Mouse (Mus musculus): ENCODE measurements at regions not wholly inside any gene's neighbourhood (a gene's known extent, or its start where the extent isn't known, plus 50 kb on each side); places are given as distances from the start of the nearest gene placed in this dataset.

DNA sequence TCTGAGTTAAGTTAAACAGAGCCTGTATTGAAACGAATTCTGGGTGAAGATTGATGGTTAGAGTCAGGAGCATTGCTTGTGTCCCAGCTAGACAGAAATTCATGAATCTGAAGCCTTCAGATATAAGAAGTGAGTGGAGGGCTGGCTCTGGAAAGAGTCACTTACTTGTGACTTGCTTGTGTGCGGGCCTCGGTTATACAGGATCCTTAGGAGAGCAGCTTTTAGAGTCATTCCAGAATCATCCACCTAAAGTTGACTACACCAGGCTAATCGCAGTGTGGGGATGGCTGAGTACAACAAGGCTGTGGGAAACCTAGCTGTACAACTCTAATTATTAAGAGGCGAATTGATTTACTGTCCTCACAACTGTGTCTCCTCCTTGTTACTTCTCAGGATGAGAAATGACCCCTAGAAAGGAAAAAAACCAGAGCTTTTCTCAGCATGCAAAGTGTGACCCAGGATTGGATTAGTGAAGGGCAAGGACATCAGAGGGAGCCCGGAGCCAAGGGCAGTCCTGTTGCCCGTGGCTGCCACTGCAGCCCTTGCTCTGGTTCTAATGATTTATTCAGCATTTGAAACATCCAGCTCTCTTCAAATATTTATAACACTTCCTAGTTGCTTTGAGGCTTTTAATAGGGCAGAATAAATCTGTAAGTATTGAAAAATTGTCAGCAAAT lies 179.0 kb upstream of the Tgfbr2 start:
- WGBS, result 86% methylated on average over 7 of the region's 7 CpGs
- no peaks in the 10 kb centered on the region for H3K27me3 ChIP-seq (ENCODE audit: control insufficient read depth, insufficient read depth, low read length)
- no peak overlapping the region for H3K27ac ChIP-seq (ENCODE audit: insufficient read depth, low read length)
- TF ChIP-seq CTCF (IDR thresholded peaks at IDR 0.05; ENCODE audit: borderline replicate concordance, insufficient read depth, low read depth, low read length), result no peak
- no peak for TF ChIP-seq POLR2A (IDR thresholded peaks at IDR 0.05; ENCODE audit: borderline replicate concordance, insufficient read depth, low read length)
- no peak for DNase-seq
- H3K4me1 ChIP-seq (ENCODE audit: control insufficient read depth, insufficient read depth, low read length), result no peaks in the 10 kb centered on the region
- H3K4me3 ChIP-seq (replicated peaks; ENCODE audit: insufficient read depth, low read depth, low read length), result no peak overlapping the region

DNA sequence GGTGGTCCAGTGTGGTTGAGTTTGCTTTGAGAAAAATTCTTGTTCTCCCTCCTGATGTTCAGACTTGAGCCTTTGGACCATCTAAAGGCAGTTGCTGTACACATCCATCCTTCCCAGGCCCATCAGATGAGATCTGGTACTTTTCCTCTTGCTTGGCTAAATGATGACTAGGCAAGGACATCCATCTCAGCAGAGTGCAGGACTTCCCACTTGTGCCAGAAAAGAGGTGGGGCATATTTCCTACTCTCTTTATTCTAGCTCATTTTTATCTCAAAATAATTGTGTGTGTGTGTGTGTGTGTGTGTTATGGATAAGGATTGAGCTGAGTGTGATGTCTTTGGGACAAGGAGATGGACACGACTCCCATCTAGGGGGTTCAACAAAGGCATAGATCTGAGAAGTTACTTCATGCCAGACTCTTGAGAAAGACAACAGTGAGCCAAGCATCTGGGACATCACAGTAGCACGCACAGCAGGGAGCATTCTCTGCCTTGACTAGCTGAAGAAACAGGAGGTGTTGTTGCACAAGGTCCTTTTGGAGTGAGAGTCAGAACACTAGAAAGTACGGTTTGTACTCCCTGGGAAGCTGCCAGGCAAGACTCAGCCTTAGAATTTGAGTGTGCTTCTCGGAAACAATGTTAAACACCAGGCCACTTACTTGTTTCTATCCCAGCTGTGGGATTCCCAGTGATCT lies 177.8 kb upstream of the Tgfbr2 start:
- no peak for DNase-seq
- no peak for TF ChIP-seq CTCF (IDR thresholded peaks at IDR 0.05; ENCODE audit: borderline replicate concordance, insufficient read depth, low read depth, low read length)
- TF ChIP-seq POLR2A (IDR thresholded peaks at IDR 0.05; ENCODE audit: borderline replicate concordance, insufficient read depth, low read length), result no peak
- Histone ChIP-seq H3K27me3 (ENCODE audit: control insufficient read depth, insufficient read depth, low read length) (no peaks in the 10 kb centered on the region), H3K4me1 (ENCODE audit: control insufficient read depth, insufficient read depth, low read length) (no peaks in the 10 kb centered on the region), H3K27ac (ENCODE audit: insufficient read depth, low read length) (no peak overlapping the region), H3K4me3 (replicated peaks; ENCODE audit: insufficient read depth, low read depth, low read length) (no peak overlapping the region)
- WGBS, result 67% methylated on average over 4 of the region's 4 CpGs

DNA sequence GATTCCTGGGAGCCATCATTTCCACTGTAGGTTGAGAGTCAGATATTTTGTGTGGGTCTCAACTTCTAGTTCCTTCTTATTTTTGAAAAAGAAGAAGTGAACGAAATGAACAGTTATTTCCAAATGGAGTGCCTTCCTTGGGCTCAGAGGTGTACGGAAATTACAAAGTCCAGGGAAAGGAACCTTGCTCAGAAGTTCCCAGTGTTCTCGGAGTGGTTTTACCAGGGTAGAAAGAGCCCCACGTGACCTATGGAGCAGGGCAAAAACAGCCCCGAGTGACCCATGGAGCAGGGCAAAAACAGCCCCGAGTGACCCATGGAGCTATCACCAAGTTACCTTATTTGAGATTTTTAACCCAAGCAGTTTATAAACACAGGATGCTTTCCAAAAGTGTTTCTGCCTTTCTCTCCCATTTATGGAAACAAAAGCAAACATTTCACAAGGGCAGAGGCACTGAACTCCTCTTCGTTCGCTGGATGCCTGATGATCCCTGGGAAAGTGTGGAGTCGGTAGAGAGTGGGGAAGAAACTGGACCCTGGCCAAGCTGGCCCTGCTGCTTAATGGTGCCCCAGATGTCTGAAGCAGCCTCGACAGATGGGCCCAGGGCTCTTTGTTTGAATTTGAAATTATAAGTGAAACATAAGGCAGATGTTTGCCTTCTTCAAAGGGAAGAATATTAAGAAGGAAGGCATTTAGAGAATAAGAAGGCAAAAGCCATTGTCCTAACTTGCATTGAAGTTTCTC lies 175.8 kb upstream of the Tgfbr2 start:
- no peak for DNase-seq
- no peak for TF ChIP-seq CTCF (IDR thresholded peaks at IDR 0.05; ENCODE audit: borderline replicate concordance, insufficient read depth, low read depth, low read length)
- no peak for TF ChIP-seq POLR2A (IDR thresholded peaks at IDR 0.05; ENCODE audit: borderline replicate concordance, insufficient read depth, low read length)
- H3K4me3 ChIP-seq (replicated peaks; ENCODE audit: insufficient read depth, low read depth, low read length), result no peak overlapping the region
- H3K27me3 ChIP-seq (ENCODE audit: control insufficient read depth, insufficient read depth, low read length), result no peaks in the 10 kb centered on the region
- H3K27ac ChIP-seq (ENCODE audit: insufficient read depth, low read length), result no peak overlapping the region
- H3K4me1 ChIP-seq (ENCODE audit: control insufficient read depth, insufficient read depth, low read length), result no peaks in the 10 kb centered on the region
- 58% methylated on average over 10 of the region's 10 CpGs for WGBS

DNA sequence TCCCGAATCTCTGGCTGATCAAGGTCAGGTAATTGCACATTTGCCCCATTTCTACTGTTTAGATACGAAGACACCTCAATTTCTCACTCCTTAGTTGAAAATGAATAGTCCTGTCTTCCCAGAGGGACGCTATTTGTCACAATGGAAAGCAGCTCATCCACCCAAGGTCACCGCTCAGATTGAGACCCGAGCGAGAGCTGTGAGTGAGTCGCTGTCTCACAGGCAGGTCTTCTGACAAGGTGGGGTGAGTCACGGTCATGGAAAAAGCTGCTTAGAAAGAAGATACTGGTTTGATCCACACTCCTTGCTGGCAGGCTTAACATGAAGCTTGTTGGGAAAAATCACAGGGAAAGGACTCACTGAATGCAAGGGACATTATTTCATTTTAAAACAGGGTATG lies 171.9 kb upstream of the Tgfbr2 start:
- TF ChIP-seq CTCF (IDR thresholded peaks at IDR 0.05; ENCODE audit: borderline replicate concordance, insufficient read depth, low read depth, low read length) (no peak), POLR2A (IDR thresholded peaks at IDR 0.05; ENCODE audit: borderline replicate concordance, insufficient read depth, low read length) (no peak)
- Histone ChIP-seq H3K27ac (ENCODE audit: insufficient read depth, low read length) (no peak overlapping the region), H3K4me1 (ENCODE audit: control insufficient read depth, insufficient read depth, low read length) (no peaks in the 10 kb centered on the region), H3K4me3 (replicated peaks; ENCODE audit: insufficient read depth, low read depth, low read length) (no peak overlapping the region), H3K27me3 (ENCODE audit: control insufficient read depth, insufficient read depth, low read length) (no peaks in the 10 kb centered on the region)
- WGBS, result 95% methylated on average over 8 of the region's 8 CpGs
- DNase-seq, result no peak

DNA sequence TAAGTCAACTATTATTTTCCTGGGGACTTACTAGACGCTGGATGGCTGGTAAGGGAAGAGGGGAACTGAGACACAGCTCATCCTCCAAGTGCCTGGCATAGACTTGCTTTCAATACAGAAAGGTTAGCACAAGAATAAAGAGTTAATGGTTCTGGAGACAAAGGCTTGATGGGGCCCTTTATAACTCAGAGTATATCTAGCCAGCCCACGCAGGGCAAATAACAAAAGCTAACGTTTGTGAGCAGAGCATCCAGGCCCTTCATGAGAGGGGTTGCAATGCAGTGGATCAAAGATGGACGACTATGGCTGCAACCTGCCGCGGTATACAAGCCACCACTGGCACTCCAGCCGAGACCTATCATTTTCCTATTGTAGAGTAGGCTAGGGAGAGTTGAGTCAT lies 171.3 kb upstream of the Tgfbr2 start:
- DNase-seq, result no peak
- Histone ChIP-seq H3K27me3 (ENCODE audit: control insufficient read depth, insufficient read depth, low read length) (no peaks in the 10 kb centered on the region), H3K27ac (ENCODE audit: insufficient read depth, low read length) (no peak overlapping the region), H3K4me1 (ENCODE audit: control insufficient read depth, insufficient read depth, low read length) (no peaks in the 10 kb centered on the region), H3K4me3 (replicated peaks; ENCODE audit: insufficient read depth, low read depth, low read length) (no peak overlapping the region)
- TF ChIP-seq POLR2A (IDR thresholded peaks at IDR 0.05; ENCODE audit: borderline replicate concordance, insufficient read depth, low read length) (no peak), CTCF (IDR thresholded peaks at IDR 0.05; ENCODE audit: borderline replicate concordance, insufficient read depth, low read depth, low read length) (no peak)
- WGBS, result 86% methylated on average over 7 of the region's 7 CpGs

DNA sequence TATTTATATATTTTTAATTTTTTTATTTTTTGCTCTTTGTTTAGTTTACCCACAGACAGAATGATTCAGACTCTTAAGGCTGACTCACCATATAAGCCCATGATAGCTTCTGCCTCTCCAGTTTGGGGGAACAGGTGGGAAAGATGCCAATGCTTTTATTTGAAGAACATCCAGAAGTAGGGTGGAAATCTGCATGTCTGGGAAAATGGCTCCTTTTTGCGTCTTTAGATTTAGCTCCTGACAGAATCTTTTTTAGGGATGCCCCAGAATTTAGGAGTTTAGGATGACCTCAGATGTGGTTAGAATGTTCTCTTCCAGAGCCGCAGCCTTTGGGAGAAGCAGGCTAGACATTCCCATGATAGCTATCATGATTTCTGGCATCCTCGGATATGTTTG lies 167.9 kb upstream of the Tgfbr2 start:
- Histone ChIP-seq H3K4me3 (replicated peaks; ENCODE audit: insufficient read depth, low read depth, low read length) (no peak overlapping the region), H3K27me3 (ENCODE audit: control insufficient read depth, insufficient read depth, low read length) (no peaks in the 10 kb centered on the region), H3K4me1 (ENCODE audit: control insufficient read depth, insufficient read depth, low read length) (no peaks in the 10 kb centered on the region), H3K27ac (ENCODE audit: insufficient read depth, low read length) (no peak overlapping the region)
- WGBS, result 80% methylated on average over 3 of the region's 3 CpGs
- TF ChIP-seq POLR2A (IDR thresholded peaks at IDR 0.05; ENCODE audit: borderline replicate concordance, insufficient read depth, low read length), result no peak
- no peak for TF ChIP-seq CTCF (IDR thresholded peaks at IDR 0.05; ENCODE audit: borderline replicate concordance, insufficient read depth, low read depth, low read length)
- no peak for DNase-seq

DNA sequence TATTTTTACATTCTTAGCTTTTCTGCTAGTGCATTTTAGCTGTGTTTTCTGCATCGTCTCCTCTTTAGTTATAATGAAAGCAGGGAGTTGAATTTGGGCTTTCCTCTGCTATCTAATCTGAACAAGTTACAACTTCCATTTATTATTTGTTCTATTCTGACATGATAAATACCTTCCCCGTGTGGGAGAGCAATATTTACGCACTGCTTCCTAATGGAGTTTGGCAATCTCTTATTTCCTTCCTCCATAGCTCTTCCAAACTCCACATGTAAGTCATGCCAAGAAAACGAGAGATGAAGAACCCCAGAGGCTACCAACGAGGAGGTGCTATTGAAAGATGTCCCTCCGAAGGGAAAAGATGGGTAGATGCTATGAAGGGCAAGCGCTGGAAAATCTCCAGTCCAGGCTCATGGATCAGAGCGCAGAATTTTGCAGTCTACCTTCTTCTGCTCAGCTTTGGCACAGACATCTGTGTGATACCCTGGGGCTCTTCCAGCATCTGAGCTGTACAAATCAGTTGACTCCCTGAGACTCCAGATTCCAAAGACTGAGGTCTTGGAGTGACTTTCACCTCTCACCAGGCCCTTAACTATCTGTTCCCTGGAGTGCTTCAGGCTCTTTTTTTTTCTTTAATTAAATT lies 167.4 kb upstream of the Tgfbr2 start:
- TF ChIP-seq CTCF (IDR thresholded peaks at IDR 0.05; ENCODE audit: borderline replicate concordance, insufficient read depth, low read depth, low read length) (no peak), POLR2A (IDR thresholded peaks at IDR 0.05; ENCODE audit: borderline replicate concordance, insufficient read depth, low read length) (no peak)
- H3K27ac ChIP-seq (ENCODE audit: insufficient read depth, low read length), result no peak overlapping the region
- DNase-seq, result no peak
- no peaks in the 10 kb centered on the region for H3K27me3 ChIP-seq (ENCODE audit: control insufficient read depth, insufficient read depth, low read length)
- no peaks in the 10 kb centered on the region for H3K4me1 ChIP-seq (ENCODE audit: control insufficient read depth, insufficient read depth, low read length)
- 28% methylated on average over 8 of the region's 8 CpGs for WGBS
- H3K4me3 ChIP-seq (replicated peaks; ENCODE audit: insufficient read depth, low read depth, low read length), result no peak overlapping the region
